Mouse (Mus musculus) adrenal gland, postnatal 36 days (tissue): ENCODE data around the gene Fbxo7. TPM values are rescaled to one million over a fixed set of nuclear protein-coding genes. Genes with fewer than 3 reads are reported as not detected.
"Not testable (repeated sequence)": the region's sequence is repeated elsewhere in the genome, so short reads cannot be mapped to it uniquely, and the experiment has no call there.

Source experiments
- DNase-seq, 2 experiments: peaks; one replicate each; pipeline ENCODE4 v3.0.0; 2021; ENCODE audit warnings: mixed read lengths in 1 of 2
- long read RNA-seq, 2 experiments: library from polyadenylated mRNA; stranded (forward); transcript quantifications; one replicate each; pipeline ENCODE4 v2.0.0; 2021; ENCODE audit warnings: borderline sequencing depth in 2 of 2
- total RNA-seq, 2 experiments: library from RNA; stranded (reverse); gene quantifications; 2 replicates each; pipeline ENCODE4 v1.2.3; 2021

Gene Fbxo7
- 10 to 100 TPM; 20.8 to 28.0 TPM for total RNA-seq
- long read RNA-seq, experiment 1, full-length matches to known transcripts = 26 of 31 reads
- long read RNA-seq, experiment 1, partial matches to known transcripts = 1 of 31 reads
- long read RNA-seq, experiment 1, other reads (novel, unspliced or antisense) = 4 of 31 reads
- long read RNA-seq, experiment 2, full-length matches to known transcripts = 7 of 9 reads
- long read RNA-seq, experiment 2, partial matches to known transcripts = 2 of 9 reads
- long read RNA-seq, experiment 2, other reads (novel, unspliced or antisense) = 0 of 9 reads

- peak; percentile 92 to 95 for DNase-seq
These were observed at the start of gene Fbxo7 for GRCm38 (mm10) chr10:86021749-86022473. TSS of gene Fbxo7 (plus strand) at chr10:86021972.

GRCm38 (mm10) chr10:85972915-85973314 is 48.9 kb upstream of the Fbxo7 start:
- DNase-seq = no peak

GRCm38 (mm10) chr10:85989412-85990115 is 32.2 kb upstream of the Fbxo7 start:
- no peak for DNase-seq

- no peak for DNase-seq
These were observed 29.4 kb upstream of the Fbxo7 start for GRCm38 (mm10) chr10:85992412-85992811.

GRCm38 (mm10) chr10:85993836-85994235 is 27.9 kb upstream of the Fbxo7 start:
- no peak for DNase-seq

GRCm38 (mm10) chr10:85994543-85995104 is 27.1 kb upstream of the Fbxo7 start:
- DNase-seq = no peak

GRCm38 (mm10) chr10:86000447-86000846 is 21.3 kb upstream of the Fbxo7 start:
- no peak for DNase-seq

- DNase-seq = no peak
These were observed 15.3 kb upstream of the Fbxo7 start for GRCm38 (mm10) chr10:86006455-86006854.

GRCm38 (mm10) chr10:86009688-86010087 is 12.1 kb upstream of the Fbxo7 start:
- DNase-seq = no peak

GRCm38 (mm10) chr10:86010636-86011035 is 11.1 kb upstream of the Fbxo7 start:
- DNase-seq = peak; percentile 43 to 55

GRCm38 (mm10) chr10:86011172-86011571 is 10.6 kb upstream of the Fbxo7 start:
- no peak for DNase-seq

- no peak for DNase-seq
These were observed 10.0 kb upstream of the Fbxo7 start, which contains the start of gene Bpifc for GRCm38 (mm10) chr10:86011781-86012180. TSS of gene Bpifc (minus strand) at chr10:86011895.

- DNase-seq = no peak
These were observed 4.0 kb upstream of the Fbxo7 start for GRCm38 (mm10) chr10:86017781-86018180.

GRCm38 (mm10) chr10:86018813-86019212 is 3.0 kb upstream of the Fbxo7 start:
- DNase-seq = no peak

GRCm38 (mm10) chr10:86021408-86021748 is 394 bp upstream of the Fbxo7 start:
- no peak for DNase-seq

- DNase-seq = no peak
These were observed 673 bp downstream of the Fbxo7 start for GRCm38 (mm10) chr10:86022474-86022816.

GRCm38 (mm10) chr10:86023149-86023548 is 1.4 kb downstream of the Fbxo7 start:
- no peak for DNase-seq

- no peak for DNase-seq
These were observed 4.1 kb downstream of the Fbxo7 start for GRCm38 (mm10) chr10:86025906-86026305.

- no peak for DNase-seq
These were observed 4.6 kb downstream of the Fbxo7 start for GRCm38 (mm10) chr10:86026354-86026753.

GRCm38 (mm10) chr10:86026807-86027206 is 5.0 kb downstream of the Fbxo7 start:
- DNase-seq = not testable (repeated sequence)

GRCm38 (mm10) chr10:86030743-86031142 is 9.0 kb downstream of the Fbxo7 start:
- DNase-seq = no peak

- no peak for DNase-seq
These were observed 10.7 kb downstream of the Fbxo7 start for GRCm38 (mm10) chr10:86032517-86032916.
